Mouse (Mus musculus): ENCODE data around the gene Baiap2. TPM values are rescaled to one million over a fixed set of nuclear protein-coding genes. Genes with fewer than 3 reads are reported as not detected.

Baiap2 gene
- polyA plus RNA-seq, 1 experiment from 2014 or later = 7.0 TPM

DNA sequence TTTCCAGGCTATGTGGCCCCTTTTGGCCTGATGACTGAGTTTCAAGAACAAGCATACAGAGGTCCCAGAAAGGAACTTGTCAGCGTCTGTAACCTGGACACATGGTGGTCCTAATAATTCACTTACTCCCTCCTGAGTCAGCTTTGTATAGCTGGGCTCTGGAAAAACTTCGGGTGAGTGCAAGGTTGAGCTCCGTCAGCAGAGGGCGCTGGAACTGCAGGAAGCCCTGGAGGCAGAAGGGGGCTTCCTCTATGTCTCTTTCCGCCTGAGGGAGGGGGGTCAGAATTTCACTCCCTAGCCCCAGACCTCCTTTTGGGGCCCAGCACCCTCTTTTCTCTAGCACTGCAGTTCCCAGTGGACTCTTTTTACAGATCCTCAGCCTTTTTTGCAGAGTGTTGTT lies 33.1 kb upstream of the Baiap2 start:
- H3K4me3 ChIP-seq = no peak overlapping the region
- H3K9me3 ChIP-seq (replicated peaks) = no peaks in the 10 kb centered on the region
- no peak overlapping the region for H3K9ac ChIP-seq
- ATAC-seq = no peak
- peaks cover 29% of the 10 kb centered on the region; the same call in 1 of the 2 replicates for H3K27me3 ChIP-seq (replicated peaks)
- under 1% methylated on average over 5 of the region's 5 CpGs for WGBS (ENCODE audit: insufficient replicate concordance)
- H3K4me1 ChIP-seq = peaks cover 20% of the 10 kb centered on the region
- no peak overlapping the region for H3K27ac ChIP-seq
- peak overlapping the region; percentile 21 for H3K4me2 ChIP-seq
- H3K36me3 ChIP-seq = no peaks in the 10 kb centered on the region

GRCm38 (mm10) chr11:119912845-119913244 lies 29.7 kb upstream of the Baiap2 start:
- Histone ChIP-seq H3K9ac (peak overlapping the region; percentile 87), H3K4me1 (peaks cover 42% of the 10 kb centered on the region), H3K9me3 (replicated peaks) (no peaks in the 10 kb centered on the region), H3K27ac (no peak overlapping the region), H3K4me2 (peak overlapping the region; percentile 92), H3K36me3 (peaks cover 24% of the 10 kb centered on the region), H3K4me3 (peak overlapping the region; percentile 92), H3K27me3 (replicated peaks) (peaks cover 11% of the 10 kb centered on the region; the same call in 1 of the 2 replicates)
- WGBS (ENCODE audit: insufficient replicate concordance) = 36% methylated on average over 7 of the region's 7 CpGs
- ATAC-seq = no peak

DNA sequence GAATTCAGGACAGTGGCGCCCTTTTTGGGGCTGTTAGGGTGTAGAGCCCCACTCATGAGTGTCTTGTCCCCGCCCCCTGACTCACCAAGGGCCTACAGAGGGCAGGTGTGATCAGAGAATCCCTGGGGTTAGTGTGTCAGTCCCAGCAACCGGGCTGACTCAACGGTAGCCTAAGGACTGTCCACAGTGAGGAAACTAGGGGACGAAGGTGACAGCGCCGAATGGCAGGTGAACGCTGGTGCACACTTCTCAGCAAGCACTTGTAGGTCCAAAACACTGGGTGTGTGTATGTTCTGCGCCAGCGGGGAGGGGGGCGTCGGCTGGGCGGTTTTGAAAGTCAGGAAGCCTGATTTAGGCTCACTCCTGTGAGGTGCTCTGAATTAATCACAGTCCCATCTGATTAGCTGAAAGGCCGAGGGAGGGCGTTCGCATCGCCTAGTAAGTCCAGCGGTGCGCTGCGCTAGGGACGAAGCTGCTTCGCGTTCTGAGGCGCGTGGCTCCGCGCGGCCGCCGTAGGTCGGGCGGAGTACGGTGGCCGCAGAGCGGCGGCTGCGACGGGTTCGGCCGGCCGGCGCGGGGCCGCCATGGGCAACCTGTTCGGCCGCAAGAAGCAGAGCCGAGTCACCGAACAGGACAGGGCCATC lies 29.1 kb upstream of the Baiap2 start, which contains the start of gene Chmp6:
Chmp6 (plus strand) TSS at position 151 of the 644 bp plus-strand sequence.
- peak; percentile 71 for ATAC-seq
- Histone ChIP-seq H3K9me3 (replicated peaks) (no peaks in the 10 kb centered on the region), H3K4me2 (peak within 1 kb of the TSS; percentile 92), H3K4me1 (peaks cover 42% of the 10 kb centered on the region), H3K27ac (peak within 1 kb of the TSS; percentile 75), H3K9ac (peak within 1 kb of the TSS; percentile 87), H3K36me3 (peaks cover 29% of the 10 kb centered on the region), H3K27me3 (replicated peaks) (peaks cover 5% of the 10 kb centered on the region; the same call in 1 of the 2 replicates), H3K4me3 (peak within 1 kb of the TSS; percentile 92)
- WGBS (ENCODE audit: insufficient replicate concordance) = 1% methylated on average over 48 of the region's 48 CpGs

GRCm38 (mm10) chr11:119913935-119914314 lies 28.6 kb upstream of the Baiap2 start:
- WGBS (ENCODE audit: insufficient replicate concordance) = under 1% methylated on average over 26 of the region's 26 CpGs
- peak overlapping the region; percentile 87 for H3K9ac ChIP-seq
- peaks cover 42% of the 10 kb centered on the region for H3K4me1 ChIP-seq
- H3K9me3 ChIP-seq (replicated peaks) = no peaks in the 10 kb centered on the region
- H3K27ac ChIP-seq = peak overlapping the region; percentile 75
- peak overlapping the region; percentile 92 for H3K4me3 ChIP-seq
- 0 out of 2 replicates have a peak, but pooled peaks cover under 1% of the 10 kb centered on the region for H3K27me3 ChIP-seq (replicated peaks)
- peaks cover 34% of the 10 kb centered on the region for H3K36me3 ChIP-seq
- peak overlapping the region; percentile 92 for H3K4me2 ChIP-seq
- peak; percentile 38; the same call in 1 of the 2 replicates for ATAC-seq

- ATAC-seq = peak; percentile 13; the same call in 1 of the 2 replicates
- Histone ChIP-seq H3K9ac (peak overlapping the region; percentile 87), H3K4me1 (peaks cover 42% of the 10 kb centered on the region), H3K36me3 (peaks cover 39% of the 10 kb centered on the region), H3K4me2 (peak overlapping the region; percentile 92), H3K4me3 (peak overlapping the region; percentile 92), H3K27me3 (replicated peaks) (no peaks in the 10 kb centered on the region), H3K27ac (peak overlapping the region; percentile 75; the same call in 1 of the 2 replicates), H3K9me3 (replicated peaks) (no peaks in the 10 kb centered on the region)
- WGBS (ENCODE audit: insufficient replicate concordance) = 16% methylated on average over 4 of the region's 4 CpGs
Observed at GRCm38 (mm10) chr11:119914381-119914780, 28.2 kb upstream of the Baiap2 start.

- peak overlapping the region; percentile 92 for H3K4me2 ChIP-seq
- ATAC-seq = no peak
Observed at GRCm38 (mm10) chr11:119915666-119916065, 26.9 kb upstream of the Baiap2 start.

GRCm38 (mm10) chr11:119916102-119916790 lies 26.3 kb upstream of the Baiap2 start:
- H3K4me3 ChIP-seq = no peak overlapping the region
- 0 out of 2 replicates have a peak overlapping the region, but pooled peaks have one; percentile 92 for H3K4me2 ChIP-seq
- H3K36me3 ChIP-seq = peaks cover 48% of the 10 kb centered on the region
- peaks cover 33% of the 10 kb centered on the region for H3K4me1 ChIP-seq
- no peak overlapping the region for H3K27ac ChIP-seq
- no peak overlapping the region for H3K9ac ChIP-seq
- ATAC-seq = no peak
- H3K9me3 ChIP-seq (replicated peaks) = no peaks in the 10 kb centered on the region
- no peaks in the 10 kb centered on the region for H3K27me3 ChIP-seq (replicated peaks)
- WGBS (ENCODE audit: insufficient replicate concordance) = 78% methylated on average over 15 of the region's 15 CpGs

More at GRCm38 (mm10) chr11:119915666-119916065, 26.9 kb upstream of the Baiap2 start:
- no peaks in the 10 kb centered on the region for H3K27me3 ChIP-seq (replicated peaks)
- H3K36me3 ChIP-seq = peaks cover 48% of the 10 kb centered on the region
- WGBS (ENCODE audit: insufficient replicate concordance) = 79% methylated on average over 9 of the region's 9 CpGs
- H3K4me1 ChIP-seq = peaks cover 33% of the 10 kb centered on the region
- H3K9me3 ChIP-seq (replicated peaks) = no peaks in the 10 kb centered on the region
- 0 out of 2 replicates have a peak overlapping the region, but pooled peaks have one; percentile 92 for H3K4me3 ChIP-seq
- H3K27ac ChIP-seq = no peak overlapping the region
- H3K9ac ChIP-seq = peak overlapping the region; percentile 87; the same call in 1 of the 2 replicates

DNA sequence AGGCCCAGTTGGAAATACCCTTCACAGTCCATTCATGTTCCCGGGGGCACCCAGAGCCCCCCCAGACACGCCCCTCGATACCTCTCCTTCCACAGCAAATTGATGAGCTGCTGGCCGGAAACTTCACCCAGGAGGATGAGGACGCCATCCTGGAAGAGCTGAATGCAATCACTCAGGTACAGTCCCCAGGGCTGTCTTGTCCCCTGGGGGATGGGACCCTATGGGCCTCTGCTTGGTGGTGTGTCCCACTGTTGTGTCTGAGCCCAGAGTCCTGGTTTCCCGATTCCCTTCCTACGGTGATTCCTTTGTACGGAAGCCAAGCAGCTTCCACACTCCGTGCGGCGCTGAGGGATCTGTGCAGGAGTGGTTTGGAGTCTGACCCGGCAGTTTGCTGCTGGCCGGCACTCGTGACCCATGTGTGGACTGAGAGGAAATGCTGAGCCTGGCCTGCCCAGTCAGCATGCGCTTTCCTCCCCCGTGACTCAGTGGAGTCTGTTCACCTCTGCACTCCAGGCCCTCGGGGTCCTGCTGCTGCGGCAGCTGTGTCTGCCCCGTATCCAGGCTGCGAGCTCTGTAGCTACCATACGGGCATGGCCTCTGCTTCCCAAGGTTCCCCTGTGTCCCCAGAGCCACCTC lies 25.6 kb upstream of the Baiap2 start:
- Histone ChIP-seq H3K9ac (no peak overlapping the region), H3K4me2 (no peak overlapping the region), H3K4me3 (no peak overlapping the region), H3K27me3 (replicated peaks) (no peaks in the 10 kb centered on the region), H3K4me1 (peaks cover 33% of the 10 kb centered on the region), H3K36me3 (peaks cover 48% of the 10 kb centered on the region), H3K9me3 (replicated peaks) (no peaks in the 10 kb centered on the region), H3K27ac (no peak overlapping the region)
- no peak for ATAC-seq
- 82% methylated on average over 21 of the region's 21 CpGs for WGBS (ENCODE audit: insufficient replicate concordance)

DNA sequence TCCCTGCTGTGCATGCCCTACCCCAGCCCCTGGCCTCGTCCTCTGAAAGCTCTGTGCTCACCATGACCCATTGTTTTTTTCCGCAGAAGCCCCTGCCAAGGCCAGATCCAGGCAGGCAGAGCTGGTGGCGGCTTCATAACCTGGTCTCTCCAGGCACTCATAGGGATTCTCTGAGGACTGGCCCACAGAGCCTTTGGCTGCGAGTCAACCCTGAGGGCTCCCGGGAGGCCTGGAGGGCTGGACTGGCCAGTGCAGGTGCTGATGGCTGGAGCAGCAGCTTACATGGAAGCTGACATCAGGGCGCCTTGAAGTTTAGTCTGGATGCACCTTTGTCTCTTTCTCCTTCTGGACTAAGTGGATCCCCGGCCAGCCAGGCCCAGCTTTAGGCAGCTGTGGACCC lies 24.0 kb upstream of the Baiap2 start:
- peaks cover 48% of the 10 kb centered on the region for H3K36me3 ChIP-seq
- no peaks in the 10 kb centered on the region for H3K27me3 ChIP-seq (replicated peaks)
- peaks cover 25% of the 10 kb centered on the region for H3K4me1 ChIP-seq
- H3K9ac ChIP-seq = no peak overlapping the region
- no peak overlapping the region for H3K4me2 ChIP-seq
- H3K4me3 ChIP-seq = no peak overlapping the region
- ATAC-seq = no peak
- H3K27ac ChIP-seq = no peak overlapping the region
- H3K9me3 ChIP-seq (replicated peaks) = no peaks in the 10 kb centered on the region
- 81% methylated on average over 7 of the region's 7 CpGs for WGBS (ENCODE audit: insufficient replicate concordance)

DNA sequence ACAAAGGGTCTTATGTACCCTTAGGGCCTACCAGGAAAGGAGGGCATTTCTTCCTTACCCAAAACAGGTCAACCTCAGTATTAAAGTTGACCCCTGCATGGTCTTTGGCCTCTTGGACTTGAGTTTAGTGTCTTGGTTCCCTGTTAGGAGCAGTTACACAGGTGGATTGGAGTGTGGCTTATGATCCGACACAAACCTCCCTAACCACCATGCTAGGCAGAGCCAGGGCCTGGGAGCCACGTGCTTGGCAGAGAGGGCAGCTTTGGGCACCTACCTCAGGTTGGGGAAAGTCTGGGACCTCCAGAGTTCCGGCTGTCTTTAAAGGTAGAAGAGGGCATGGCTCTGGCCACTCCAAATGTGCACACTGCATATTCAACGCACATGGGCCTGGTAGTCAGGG lies 23.1 kb upstream of the Baiap2 start:
- 81% methylated on average over 4 of the region's 4 CpGs for WGBS (ENCODE audit: insufficient replicate concordance)
- peaks cover 21% of the 10 kb centered on the region for H3K4me1 ChIP-seq
- no peaks in the 10 kb centered on the region for H3K9me3 ChIP-seq (replicated peaks)
- H3K36me3 ChIP-seq = peaks cover 48% of the 10 kb centered on the region
- H3K27me3 ChIP-seq (replicated peaks) = no peaks in the 10 kb centered on the region
- H3K9ac ChIP-seq = no peak overlapping the region
- H3K4me2 ChIP-seq = no peak overlapping the region
- no peak overlapping the region for H3K27ac ChIP-seq
- H3K4me3 ChIP-seq = no peak overlapping the region
- no peak for ATAC-seq

GRCm38 (mm10) chr11:119919897-119920296 lies 22.7 kb upstream of the Baiap2 start:
- Histone ChIP-seq H3K4me3 (no peak overlapping the region), H3K4me2 (no peak overlapping the region), H3K4me1 (peaks cover 17% of the 10 kb centered on the region), H3K9me3 (replicated peaks) (no peaks in the 10 kb centered on the region), H3K27me3 (replicated peaks) (no peaks in the 10 kb centered on the region), H3K27ac (no peak overlapping the region), H3K36me3 (peaks cover 48% of the 10 kb centered on the region), H3K9ac (no peak overlapping the region)
- ATAC-seq = no peak
- WGBS (ENCODE audit: insufficient replicate concordance) = 62% methylated on average over 8 of the region's 8 CpGs

DNA sequence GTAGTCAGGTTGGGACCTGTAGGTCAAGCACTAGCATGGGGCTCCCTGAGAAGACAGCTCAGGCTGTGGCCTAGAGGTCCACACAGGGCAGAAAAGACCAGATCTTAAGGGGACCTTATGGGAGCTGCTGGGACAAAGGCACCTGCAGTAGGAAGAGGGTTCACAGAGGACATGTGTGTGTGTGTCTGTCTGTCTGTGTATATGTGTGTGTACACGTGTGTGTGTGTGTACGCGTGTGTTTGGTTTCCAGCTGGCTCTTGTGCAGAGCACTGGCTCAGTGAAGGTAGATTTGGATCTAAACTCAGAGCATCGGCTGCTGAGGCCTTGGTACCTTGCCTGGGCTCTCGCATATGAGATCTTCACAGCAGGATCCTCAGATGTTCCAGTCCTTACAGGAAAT lies 21.9 kb upstream of the Baiap2 start:
- Histone ChIP-seq H3K36me3 (peaks cover 46% of the 10 kb centered on the region), H3K27me3 (replicated peaks) (no peaks in the 10 kb centered on the region), H3K9ac (no peak overlapping the region), H3K9me3 (replicated peaks) (no peaks in the 10 kb centered on the region), H3K4me3 (no peak overlapping the region), H3K4me1 (peaks cover 9% of the 10 kb centered on the region), H3K4me2 (no peak overlapping the region), H3K27ac (no peak overlapping the region)
- 82% methylated on average over 5 of the region's 5 CpGs for WGBS (ENCODE audit: insufficient replicate concordance)
- ATAC-seq = no peak

All from liver, embryonic 12.5 days (tissue).